Mouse (Mus musculus) v-Abl transformed pro-B cells (cell line): ENCODE data around the gene Tomt.

Experiments used
- in situ Hi-C, 2 experiments: fragments of 400-800 bp; cut with MboI; formaldehyde crosslinking; loops; one replicate each; pipeline ENCODE4 v1.15.1; 2025; ENCODE audit not compliant: unreplicated experiment in 2 of 2

The Tomt gene

DNA sequence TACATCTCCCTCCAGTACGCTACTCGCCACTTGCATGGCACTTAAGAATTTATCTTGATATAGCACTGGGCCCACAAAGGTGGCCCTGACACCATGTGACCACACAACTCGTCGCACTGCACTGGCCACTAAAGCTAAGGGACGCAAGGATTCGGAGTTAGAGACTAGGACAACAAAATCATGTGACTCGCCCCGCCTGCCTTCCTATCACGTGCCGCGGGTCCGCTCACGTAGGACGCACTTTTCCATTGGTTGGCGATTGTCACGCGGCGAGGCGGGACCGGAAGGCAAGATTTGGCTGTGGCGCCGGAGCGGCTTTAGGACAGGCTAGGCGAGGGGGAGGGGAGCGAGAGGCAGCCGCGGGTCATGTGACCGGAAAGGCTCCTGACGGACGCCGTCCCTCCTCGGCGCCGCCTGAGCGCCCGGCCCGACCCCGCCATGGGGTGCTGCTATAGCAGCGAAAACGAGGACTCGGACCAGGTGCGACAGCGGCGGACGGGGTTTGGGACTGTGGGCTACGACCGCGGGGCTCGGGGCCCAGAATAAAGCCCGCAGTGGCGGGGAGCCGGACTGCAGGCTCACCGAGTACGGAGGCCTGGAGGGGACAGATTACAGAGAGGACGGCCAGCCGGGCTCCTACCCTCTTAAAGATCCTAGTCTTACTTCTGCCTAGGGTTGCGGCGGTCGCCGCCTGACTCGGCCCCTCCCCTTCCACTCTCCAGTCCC is 435 bp downstream of the Tomt start, which contains the start of gene Lamtor1:
TSS of gene Lamtor1 (plus strand) at position 344 of the 726 bp plus-strand sequence.
- in situ Hi-C loops = no loop called here

DNA sequence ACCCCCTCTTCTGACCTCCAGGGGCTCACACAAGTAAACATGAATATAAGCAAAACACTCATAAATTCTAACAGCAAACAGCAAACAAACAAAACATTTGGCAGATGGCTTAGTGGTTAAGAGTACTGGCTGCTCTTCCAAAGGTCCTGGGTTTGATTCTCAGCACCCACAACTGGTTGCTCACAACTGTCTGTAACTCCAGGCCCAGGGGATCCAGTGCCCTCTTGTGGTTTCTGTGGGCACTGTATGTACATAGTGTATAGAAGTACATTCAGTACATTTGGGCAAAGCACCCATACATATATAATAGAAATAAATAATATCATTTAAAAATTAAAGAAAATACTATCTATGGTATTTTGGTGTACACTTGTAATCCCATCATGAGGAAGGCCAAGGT is 3.3 kb downstream of the Tomt start:
- in situ Hi-C loops = no loop called here

DNA sequence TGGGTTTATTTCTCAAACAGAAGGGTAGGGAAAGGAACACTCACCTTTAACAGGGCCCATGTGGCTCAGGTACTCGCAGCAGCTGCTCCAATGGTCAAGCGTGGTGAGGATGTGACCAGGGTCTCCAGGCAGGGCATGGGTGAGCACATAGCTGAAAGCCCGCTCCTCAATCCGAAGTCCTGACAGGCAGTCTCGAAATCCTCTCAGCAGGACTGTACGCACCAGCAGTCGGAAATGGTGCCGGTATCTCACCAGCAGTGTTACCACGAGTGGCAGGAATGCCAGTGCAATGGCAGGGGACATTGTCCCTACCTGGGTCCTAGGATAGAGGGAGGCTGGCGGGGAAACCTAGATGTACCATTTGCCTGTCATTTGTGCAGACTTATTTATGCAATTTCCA is 4.2 kb downstream of the Tomt start:
- in situ Hi-C loops = no loop called here

- in situ Hi-C loops = no loop called here
These were observed 5.6 kb downstream of the Tomt start for GRCm38 (mm10) chr7:101900331-101901097.

- in situ Hi-C loops = loop anchor here in 1 of 2 experiments (5.0 kb wide), 1 partner anchor 36 kb away; the partner anchor contains the start of genes Lrrc51 and Numa1
These were observed 9.8 kb downstream of the Tomt start for GRCm38 (mm10) chr7:101896104-101897066.

DNA sequence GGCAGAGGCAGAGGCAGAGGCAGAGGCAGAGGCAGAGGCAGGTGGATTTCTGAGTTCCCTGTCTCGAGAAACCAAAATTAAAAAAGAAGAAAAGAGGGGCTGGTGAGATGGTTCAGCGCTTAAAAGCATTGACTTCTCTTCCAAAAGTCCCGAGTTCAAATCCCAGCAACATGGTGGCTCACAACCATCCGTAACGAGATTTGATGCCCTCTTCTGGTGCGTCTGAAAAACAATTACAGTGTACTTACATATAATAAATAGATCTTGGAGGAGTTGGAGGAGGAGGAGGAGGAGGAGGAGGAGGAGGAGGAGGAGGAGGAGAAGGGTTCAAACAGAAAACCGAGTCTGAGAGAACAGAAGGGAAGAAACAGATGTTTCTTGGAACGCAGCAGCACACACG is 10.5 kb downstream of the Tomt start:
- in situ Hi-C loops = loop anchor here in 1 of 2 experiments (5.0 kb wide), 1 partner anchor 37 kb away; the partner anchor contains the start of genes Lrrc51 and Numa1

DNA sequence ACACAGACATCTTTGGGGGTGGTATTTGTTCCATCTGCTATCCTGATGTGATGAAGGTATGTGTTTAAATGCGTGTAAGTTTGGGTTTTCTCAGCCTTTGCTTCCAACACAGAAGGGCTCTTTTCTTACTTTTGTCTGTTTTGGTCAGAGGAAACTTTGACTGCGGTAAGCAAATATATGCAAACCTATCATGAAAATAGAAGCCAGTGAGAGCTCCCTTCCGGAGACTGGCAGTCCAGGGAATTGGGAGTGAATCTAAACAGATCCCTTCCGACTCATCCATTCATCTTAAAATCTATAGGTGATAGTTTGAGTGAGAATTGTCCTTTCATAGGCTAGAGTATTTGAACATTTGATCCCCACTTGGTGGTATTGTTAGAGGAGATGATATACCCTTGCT is 17.7 kb downstream of the Tomt start:
- in situ Hi-C loops = no loop called here

- in situ Hi-C loops = no loop called here
These were observed 19.9 kb downstream of the Tomt start for GRCm38 (mm10) chr7:101886274-101886673.

DNA sequence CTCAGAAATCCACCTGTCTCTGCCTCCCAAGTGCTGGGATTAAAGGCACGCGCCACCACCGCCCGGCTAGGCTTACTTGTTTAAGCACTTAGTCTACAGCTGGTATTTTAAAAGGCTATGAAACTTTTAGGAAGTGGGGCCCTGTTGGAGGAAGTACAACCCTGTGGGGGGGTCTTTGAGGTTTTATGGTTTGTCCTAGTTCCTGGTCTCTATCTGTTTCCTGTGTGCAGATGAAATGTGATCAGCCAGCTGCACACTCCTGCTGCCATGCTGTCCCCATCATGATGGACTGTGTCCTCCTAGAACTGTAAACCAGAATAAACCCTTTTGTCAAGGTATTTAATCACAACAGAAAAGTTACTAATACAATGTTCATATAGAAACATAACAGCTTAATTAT is 22.0 kb downstream of the Tomt start:
- in situ Hi-C loops = no loop called here

DNA sequence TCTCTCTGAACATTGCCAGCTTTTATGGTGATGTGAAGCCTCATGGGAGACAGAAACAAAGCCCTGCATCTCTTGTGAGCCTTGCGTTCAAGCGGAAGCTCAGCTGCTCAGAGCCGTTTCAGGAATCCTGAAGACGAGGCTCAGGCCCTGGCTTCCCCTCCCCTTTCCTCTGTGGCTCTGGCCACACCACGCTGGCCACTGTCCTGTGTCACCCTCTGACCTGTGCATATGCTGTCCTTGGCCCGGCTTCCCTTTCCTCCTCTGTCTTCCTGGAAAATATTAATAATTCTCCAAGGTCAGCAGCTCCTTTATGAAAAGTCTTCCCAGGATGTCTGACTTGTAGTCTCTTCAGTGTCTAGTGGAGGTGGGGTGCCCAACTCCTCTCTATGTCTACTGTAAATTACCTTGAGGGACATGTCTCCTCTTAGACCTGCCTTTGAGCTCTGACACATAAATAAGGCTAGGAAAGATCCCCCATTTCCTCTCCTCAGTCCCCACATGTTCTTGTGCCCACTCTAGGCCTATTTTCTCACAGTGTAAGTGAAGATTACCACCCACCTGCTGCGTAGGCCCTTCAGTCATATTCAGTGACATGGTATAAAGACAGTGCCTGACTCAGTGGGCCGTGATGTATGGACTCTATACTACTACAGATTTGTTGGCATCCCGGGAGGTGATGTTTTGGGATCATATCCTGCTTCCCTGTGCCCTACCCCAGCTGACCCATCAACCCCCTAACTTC is 23.6 kb downstream of the Tomt start:
- in situ Hi-C loops = no loop called here

- in situ Hi-C loops = no loop called here
These were observed 25.3 kb downstream of the Tomt start for GRCm38 (mm10) chr7:101880855-101881254.

GRCm38 (mm10) chr7:101875978-101876377 is 30.2 kb downstream of the Tomt start:
- in situ Hi-C loops = no loop called here

- in situ Hi-C loops = loop anchor here in 1 of 2 experiments (25.0 kb wide), 1 partner anchor 209 kb away; the partner anchor contains the start of gene Clpb
These were observed 34.9 kb downstream of the Tomt start for GRCm38 (mm10) chr7:101871296-101871695.

- in situ Hi-C loops = loop anchor here in 1 of 2 experiments (25.0 kb wide), 1 partner anchor 208 kb away; the partner anchor contains the start of gene Clpb
These were observed 35.5 kb downstream of the Tomt start, which contains the start of gene Folr1 for GRCm38 (mm10) chr7:101870629-101871028. Folr1 (minus strand) TSS chr7:101870788.

DNA sequence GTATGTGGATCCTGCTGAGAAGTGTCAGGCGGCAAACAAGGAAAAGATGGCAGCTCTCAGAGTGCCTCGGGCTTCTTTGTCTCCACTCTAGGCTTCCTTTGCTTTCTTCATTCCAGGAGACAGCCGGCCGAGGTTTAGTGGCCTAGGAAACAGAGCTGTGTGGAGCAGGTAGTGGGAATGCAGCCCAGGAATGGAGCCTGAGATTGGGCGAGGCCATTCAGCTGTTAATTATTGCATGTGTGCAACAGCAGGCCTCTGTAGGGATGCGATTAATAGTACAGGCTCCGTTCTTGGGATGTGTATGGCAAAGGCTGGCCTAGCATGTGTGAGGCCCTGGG is 37.0 kb downstream of the Tomt start:
- in situ Hi-C loops = loop anchor here in 1 of 2 experiments (25.0 kb wide), 1 partner anchor 207 kb away; the partner anchor contains the start of gene Clpb

- in situ Hi-C loops = loop anchor here in 1 of 2 experiments (25.0 kb wide), 1 partner anchor 206 kb away; the partner anchor contains the start of gene Clpb
These were observed 37.7 kb downstream of the Tomt start for GRCm38 (mm10) chr7:101868241-101869162.

- in situ Hi-C loops = loop anchor here in 1 of 2 experiments (25.0 kb wide), 1 partner anchor 205 kb away; the partner anchor contains the start of gene Clpb
These were observed 38.7 kb downstream of the Tomt start for GRCm38 (mm10) chr7:101867482-101867881.
